Mouse (Mus musculus) ES-E14 (cell line): ENCODE measurements around the gene Lpcat2b.

Source experiments
- MAFK ChIP-seq: IDR thresholded peaks from 2 replicates; pipeline ENCODE4 v1.6.1; 2014; ENCODE audit warnings: mild to moderate bottlenecking, low read depth, low read length, inconsistent platforms; ENCODE audit not compliant: insufficient read depth
- ZC3H11A ChIP-seq: IDR thresholded peaks from 2 replicates; pipeline ENCODE4 v1.6.1; 2012; ENCODE audit warnings: low read depth, mild to moderate bottlenecking, inconsistent platforms, low read length, borderline replicate concordance

DNA sequence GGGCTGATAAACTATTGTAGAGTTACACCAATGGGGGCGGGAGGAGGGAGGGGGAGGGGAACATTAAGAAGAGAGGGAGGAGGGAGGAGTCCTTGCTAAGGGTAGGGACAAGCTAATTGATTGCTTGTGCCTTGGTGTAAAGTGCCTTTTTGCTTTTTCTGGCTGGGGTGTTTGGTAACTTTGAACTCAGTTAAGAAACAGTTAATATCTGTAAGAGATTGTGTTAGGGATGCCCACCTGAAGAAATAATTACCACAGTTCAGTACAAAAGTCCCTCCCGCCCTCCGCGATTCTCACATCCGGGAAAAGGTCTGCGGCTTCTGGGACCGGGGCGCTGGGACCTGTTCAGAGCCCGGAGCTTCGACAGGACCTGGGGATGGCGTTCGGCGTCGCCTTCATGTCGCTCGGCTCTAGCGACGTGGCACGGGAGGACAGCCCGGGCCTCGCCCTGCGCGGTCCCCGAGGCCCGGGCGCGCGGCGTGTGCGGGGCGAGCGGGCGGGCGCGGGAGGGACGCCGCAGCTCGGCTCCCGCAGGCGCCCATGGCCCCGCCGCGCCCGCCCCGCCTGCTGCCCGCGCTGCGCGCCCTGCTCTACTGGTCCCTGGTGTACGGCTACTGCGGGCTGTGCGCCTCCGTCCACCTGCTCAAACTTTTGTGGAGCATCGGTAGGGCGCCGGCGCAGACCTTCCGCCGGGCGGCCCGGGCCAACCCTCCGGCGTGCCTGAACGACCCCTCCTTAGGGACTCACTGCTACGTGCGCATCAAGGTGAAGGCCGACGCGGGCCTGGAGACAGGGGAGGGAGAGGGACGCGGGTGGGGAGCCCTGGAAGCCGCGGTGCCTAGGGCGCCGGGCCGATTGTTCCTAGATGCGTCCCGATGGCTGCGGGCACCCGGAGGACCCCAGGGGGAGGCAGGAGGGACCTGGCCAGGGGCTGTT, 28.1 kb upstream of the Lpcat2b start:
- TF ChIP-seq ZC3H11A (no peak), MAFK (no peak)
